Mouse (Mus musculus) left cerebral cortex, postnatal 14 days (tissue): ENCODE results near the gene Ugt1a8. TPM values are rescaled to one million over a fixed set of nuclear protein-coding genes. Genes with fewer than 3 reads are reported as not detected.
"Not testable (repeated sequence)": the region's sequence is repeated elsewhere in the genome, so short reads cannot be mapped to it uniquely, and the experiment has no call there.

Source experiments
- DNase-seq, 2 experiments: peaks; one replicate each; pipeline ENCODE4 v3.0.0; 2021 to 2022; ENCODE audit warnings: low spot score in 2 of 2, mixed read lengths in 1 of 2
- intact Hi-C: fragments of 180-260 bp; cut with DNase I; formaldehyde crosslinking; loops from one replicate; pipeline ENCODE4 v1.15.1; 2025
- total RNA-seq, 2 experiments: library from RNA; stranded (reverse); gene quantifications; 2 replicates each; pipeline ENCODE4 v1.2.3; 2021

The Ugt1a8 gene
- total RNA-seq, 2 experiments from 2014 or later, result not detected

GRCm38 (mm10) chr1:88150133-88150532 is 62.5 kb downstream of the Ugt1a8 start:
- intact Hi-C loops, result loop anchor here (5.0 kb wide), 1 partner anchor 137 kb away; no protein-coding TSS in a partner anchor
- not testable (repeated sequence) for DNase-seq

DNA sequence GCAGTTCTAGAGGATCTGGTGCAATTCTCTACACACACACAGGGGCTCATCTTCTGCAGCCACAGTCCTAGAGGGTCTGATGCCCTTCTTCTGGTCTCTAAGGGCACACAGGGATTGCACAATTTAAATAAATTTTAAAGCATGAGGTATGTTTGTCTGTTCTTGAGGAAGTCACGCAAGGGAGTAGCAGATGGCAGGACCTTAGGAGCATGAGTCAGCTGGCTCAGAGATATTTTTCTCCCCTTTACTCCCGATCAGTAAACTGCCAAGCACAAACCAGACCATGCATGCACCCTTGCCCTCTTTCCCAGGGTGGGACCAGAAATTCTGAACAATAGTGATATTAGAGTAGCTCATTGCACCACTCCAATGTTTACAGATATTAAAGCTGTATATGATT is 70.8 kb downstream of the Ugt1a8 start:
- intact Hi-C loops, result no loop called here
- DNase-seq, result no peak

DNA sequence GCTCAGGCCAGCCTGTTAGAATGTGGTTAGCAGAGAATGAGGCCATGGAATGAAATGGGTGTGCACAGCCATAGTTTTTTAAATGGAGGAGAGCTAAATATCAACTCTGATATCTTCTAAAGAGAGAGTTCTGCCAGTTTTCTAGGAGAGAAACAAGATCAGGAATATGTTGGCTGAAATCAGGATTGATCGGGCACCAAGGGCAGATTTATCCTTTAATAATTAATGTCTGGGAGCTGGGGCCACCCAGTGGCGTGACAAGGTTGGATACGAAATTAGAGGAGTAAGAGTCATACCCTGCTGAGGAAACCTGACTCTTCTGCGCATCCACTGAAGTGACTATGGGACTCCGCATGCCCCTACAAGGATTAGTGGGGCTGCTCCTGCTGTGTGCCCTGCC is 78.1 kb downstream of the Ugt1a8 start, which contains the start of gene Ugt1a5:
Gene Ugt1a5, plus strand, starts transcription at position 302 of the 400 bp plus-strand sequence.
- intact Hi-C loops, result no loop called here

DNA sequence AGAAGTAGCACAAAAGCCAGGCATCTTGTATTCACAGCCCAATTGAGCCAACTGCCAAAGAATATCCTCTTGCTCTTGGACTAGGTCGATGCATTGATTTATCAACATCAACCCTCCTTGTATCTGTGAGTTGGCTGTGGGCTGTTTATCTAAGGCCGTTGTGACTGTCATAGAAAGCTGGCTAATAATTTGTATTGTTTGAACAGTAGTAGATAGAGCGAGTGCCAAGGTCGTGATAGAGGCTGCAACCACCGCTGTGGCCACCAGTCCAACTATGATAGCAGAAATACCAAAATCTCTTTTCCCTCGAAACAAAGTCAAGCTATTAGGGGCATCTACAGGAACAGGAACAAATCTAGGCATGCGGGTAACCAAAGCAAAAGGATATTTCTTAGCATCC is 84.6 kb downstream of the Ugt1a8 start:
- intact Hi-C loops, DNase-seq: not testable (repeated sequence)

More for the DNA sequence above, 78.1 kb downstream of the Ugt1a8 start, which contains the start of gene Ugt1a5:
- no peak for DNase-seq

DNA sequence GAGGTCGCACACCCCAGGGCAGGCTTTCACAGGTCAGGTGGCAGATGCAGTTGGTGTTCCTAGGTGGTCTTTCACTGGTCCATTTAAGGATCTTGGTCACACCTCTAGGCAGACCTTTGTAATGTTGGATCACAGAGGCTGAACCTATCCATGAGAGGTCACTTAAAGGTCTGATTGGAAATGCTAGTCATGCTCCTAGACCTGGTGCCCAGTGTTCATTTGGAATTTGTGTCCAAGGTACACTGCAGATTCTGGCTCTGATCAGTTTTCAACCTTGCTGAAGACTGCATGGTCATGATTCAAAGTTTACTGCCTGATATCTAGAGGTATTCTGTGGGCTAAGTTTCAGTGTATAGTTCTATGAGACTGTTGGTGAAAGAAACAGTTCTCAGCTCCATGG is 92.0 kb downstream of the Ugt1a8 start:
- no peak for DNase-seq
- intact Hi-C loops, result no loop called here

DNA sequence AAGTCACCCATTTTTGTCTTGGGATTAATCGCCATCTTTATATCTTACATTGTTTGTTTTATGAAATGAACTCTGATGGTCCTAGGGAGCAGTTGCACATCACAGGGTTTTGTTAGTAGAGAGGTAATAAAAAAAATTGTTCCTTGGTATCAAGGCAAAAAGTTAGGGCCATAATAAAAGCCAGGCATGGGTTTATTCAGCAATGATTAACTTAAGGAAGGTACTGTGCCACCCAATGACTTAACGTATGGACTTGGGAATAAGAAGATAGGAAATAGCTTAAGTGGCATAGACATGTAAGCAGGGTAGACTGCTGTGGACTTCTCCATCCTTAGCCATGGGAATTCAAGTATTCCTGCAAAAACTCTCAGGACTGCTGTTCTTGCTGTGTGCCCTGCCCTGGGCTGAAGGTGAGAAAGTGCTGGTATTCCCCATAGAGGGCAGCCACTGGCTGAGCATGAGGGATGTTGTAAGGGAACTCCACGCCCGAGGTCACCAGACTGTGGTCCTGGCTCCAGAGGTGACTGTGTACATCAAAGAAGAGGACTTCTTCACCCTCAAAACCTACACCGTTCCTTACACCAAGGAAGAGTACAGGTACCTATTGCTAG is 98.8 kb downstream of the Ugt1a8 start:
- intact Hi-C loops, result no loop called here
- DNase-seq, result no peak

DNA sequence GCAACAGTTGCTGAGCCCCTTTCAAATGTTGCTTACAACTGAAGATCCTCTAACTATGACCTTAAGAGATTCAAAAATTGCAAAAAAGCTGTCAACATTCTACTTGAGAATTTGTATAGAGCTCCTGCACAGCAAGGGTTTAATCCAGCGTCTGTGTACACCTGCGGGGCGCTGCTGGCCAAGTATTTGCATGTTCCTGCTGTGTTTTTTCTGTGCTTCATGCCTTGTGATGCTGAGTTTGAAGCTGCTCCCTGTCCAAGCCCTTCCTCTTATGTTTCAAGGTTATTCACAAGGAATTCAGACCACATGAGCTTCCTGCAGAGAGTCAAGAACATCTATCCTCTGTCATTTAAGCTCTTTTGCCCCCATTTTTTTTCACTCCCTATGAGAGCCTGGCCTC is 104.5 kb downstream of the Ugt1a8 start:
- intact Hi-C loops, result no loop called here
- DNase-seq, result no peak

DNA sequence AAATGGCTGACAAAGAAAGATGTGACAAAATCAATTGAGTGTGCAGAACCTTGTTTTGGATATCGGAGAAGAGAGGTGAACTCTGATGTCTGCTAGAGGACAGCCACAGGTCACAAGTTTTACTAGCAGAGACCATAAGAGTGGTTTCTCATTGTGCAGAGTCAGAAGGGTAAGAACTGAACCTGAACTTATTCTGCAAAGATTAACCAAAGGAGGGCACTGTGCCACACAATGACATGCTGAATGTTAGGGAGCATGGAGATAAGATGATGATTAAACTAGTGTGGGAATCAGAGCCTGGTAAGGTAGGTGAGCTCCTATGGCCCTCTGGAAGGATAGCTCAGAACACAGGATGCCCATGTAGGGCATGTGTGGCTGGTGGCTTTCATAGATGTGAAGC is 108.1 kb downstream of the Ugt1a8 start:
- intact Hi-C loops, result no loop called here
- no peak for DNase-seq

GRCm38 (mm10) chr1:88197443-88197842 is 109.8 kb downstream of the Ugt1a8 start:
- intact Hi-C loops, result no loop called here
- DNase-seq, result no peak

DNA sequence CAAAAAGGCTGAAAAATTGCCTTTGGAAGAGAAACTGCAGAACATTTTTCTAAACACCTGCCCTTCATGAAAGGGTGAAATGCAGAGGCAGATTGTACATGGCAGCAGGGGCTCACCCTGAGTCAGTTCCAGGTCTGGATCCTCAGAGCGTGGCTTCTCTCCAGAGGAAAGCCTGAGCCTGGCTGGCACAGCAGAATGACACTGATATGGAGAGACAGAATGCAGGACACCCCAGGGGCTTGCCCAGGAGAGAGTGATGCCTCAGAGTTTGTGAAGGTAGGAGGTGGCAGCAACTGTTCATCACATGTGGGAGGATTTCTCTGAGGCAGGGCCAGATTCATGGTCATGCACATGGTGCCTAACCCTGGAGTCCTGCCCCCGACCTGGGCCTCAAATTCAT is 112.4 kb downstream of the Ugt1a8 start:
- DNase-seq, result no peak
- intact Hi-C loops, result no loop called here

DNA sequence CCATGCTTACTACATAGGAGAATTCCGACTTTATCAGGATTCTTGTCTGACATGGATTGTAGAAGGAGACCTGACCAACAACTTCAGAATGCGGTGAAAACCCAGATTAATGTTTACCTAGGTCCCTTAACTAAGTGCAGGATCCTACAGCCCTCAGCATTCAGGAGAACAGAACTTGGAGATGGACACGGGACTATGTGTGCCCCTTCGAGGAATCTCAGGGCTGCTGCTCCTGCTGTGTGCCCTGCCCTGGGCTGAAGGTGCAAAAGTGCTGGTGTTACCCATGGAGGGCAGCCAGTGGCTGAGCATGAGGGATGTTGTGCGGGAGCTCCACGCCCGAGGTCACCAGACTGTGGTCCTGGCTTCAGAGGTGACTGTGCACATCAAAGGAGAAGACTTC is 112.8 kb downstream of the Ugt1a8 start, which contains the start of gene Ugt1a2:
Gene Ugt1a2, plus strand, starts transcription at position 146 of the 400 bp plus-strand sequence.
- intact Hi-C loops, result no loop called here
- DNase-seq, result no peak

DNA sequence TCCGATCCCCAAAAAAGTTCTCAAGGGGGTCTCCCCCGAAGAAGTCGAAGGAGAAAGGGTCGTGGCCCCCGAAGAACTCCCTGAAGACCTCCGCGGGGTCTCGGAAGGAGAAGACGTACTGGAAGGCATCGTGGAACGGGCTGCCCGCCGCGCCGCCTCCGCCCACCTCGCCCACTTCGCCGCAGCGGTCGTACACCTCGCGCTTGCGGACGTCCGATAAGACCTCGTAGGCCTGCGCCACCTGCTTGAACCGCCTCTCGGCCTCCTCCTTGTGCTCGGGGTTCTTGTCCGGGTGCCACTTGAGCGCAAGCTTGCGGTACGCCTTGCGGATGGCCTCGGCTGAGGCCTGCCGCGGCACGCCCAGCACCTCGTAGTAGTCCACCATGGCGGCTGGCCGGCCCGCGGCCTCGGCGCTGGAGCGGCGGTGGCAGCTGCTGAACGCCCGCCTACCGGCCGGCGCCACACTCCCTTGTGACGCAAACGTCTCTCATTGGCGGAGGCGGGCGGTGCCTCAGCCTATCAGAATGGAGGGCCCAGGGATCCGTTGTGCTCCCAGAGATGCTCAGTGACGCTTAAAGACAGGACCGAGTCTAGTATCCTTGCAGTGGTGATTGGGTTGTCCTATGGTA is 117.8 kb downstream of the Ugt1a8 start, which contains the start of gene Dnajb3:
Gene Dnajb3, minus strand, starts transcription at position 489 of the 629 bp plus-strand sequence.
- peak; percentile 75 to 87 for DNase-seq
- intact Hi-C loops, result no loop called here

- no peak for DNase-seq
- intact Hi-C loops, result no loop called here
Measured at GRCm38 (mm10) chr1:88206843-88207479, 119.3 kb downstream of the Ugt1a8 start.

GRCm38 (mm10) chr1:88211812-88212211 is 124.2 kb downstream of the Ugt1a8 start, which contains the start of gene Ugt1a1:
Ugt1a1 (plus strand) TSS chr1:88211959.
- intact Hi-C loops, result no loop called here
- no peak for DNase-seq

DNA sequence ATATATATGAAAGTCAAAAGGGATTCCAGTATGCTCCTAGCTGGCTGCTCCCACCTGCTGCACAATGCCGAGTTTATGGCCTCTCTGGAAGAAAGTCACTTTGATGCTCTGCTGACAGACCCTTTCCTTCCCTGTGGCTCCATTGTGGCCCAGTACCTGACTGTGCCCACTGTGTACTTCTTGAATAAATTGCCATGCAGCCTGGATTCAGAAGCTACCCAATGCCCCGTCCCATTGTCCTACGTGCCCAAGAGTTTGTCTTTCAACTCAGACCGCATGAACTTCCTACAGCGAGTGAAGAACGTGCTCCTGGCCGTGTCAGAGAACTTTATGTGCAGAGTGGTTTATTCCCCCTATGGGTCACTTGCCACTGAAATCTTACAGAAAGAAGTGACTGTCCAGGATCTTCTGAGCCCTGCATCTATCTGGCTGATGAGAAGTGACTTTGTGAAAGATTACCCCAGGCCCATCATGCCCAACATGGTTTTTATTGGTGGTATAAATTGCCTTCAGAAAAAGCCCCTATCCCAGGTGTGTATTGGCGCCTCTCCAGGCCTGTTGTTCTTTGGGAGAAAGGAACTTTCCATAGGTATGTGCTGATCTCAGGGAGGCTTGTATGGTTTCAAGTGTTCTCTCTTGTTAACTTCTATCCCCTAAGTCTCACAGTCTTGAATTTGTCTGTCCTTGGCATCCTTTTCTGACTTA is 124.9 kb downstream of the Ugt1a8 start:
- no peak for DNase-seq

GRCm38 (mm10) chr1:88213061-88213460 is 125.4 kb downstream of the Ugt1a8 start:
- intact Hi-C loops, result no loop called here
- DNase-seq, result no peak

More for the DNA sequence above, 124.9 kb downstream of the Ugt1a8 start:
- intact Hi-C loops, result no loop called here

- intact Hi-C loops, result no loop called here
- DNase-seq, result no peak
Measured at GRCm38 (mm10) chr1:88213766-88214461, 126.3 kb downstream of the Ugt1a8 start.

- intact Hi-C loops, result no loop called here
Measured at GRCm38 (mm10) chr1:88214462-88214952, 126.9 kb downstream of the Ugt1a8 start.

More at GRCm38 (mm10) chr1:88214462-88214952, 126.9 kb downstream of the Ugt1a8 start:
- DNase-seq, result no peak
